Mouse (Mus musculus) C2C12 (cell line): ENCODE results near the gene Acadl. TPM values are rescaled to one million over a fixed set of nuclear protein-coding genes. Genes with fewer than 3 reads are reported as not detected.

Source experiments
- H3K27me3 ChIP-seq: one replicate; pipeline ENCODE4 v1.6.1; 2011; ENCODE audit not compliant: control insufficient read depth, insufficient read depth, insufficient read length
- H3K36me3 ChIP-seq: one replicate; pipeline ENCODE4 v1.6.1; 2011; ENCODE audit not compliant: control insufficient read depth, insufficient read depth
- H3K4me3 ChIP-seq: one replicate; pipeline ENCODE4 v1.5.1; 2011; ENCODE audit warnings: mild to moderate bottlenecking, control low read depth; ENCODE audit not compliant: poor library complexity, insufficient read depth, severe bottlenecking
- H3K79me2 ChIP-seq: one replicate; pipeline ENCODE4 v1.6.1; 2011; ENCODE audit not compliant: control insufficient read depth, insufficient read depth
- H3K79me3 ChIP-seq: one replicate; pipeline ENCODE4 v1.6.1; 2011; ENCODE audit warnings: low read depth, control low read depth
- H3ac ChIP-seq: one replicate; pipeline ENCODE3; 2011; ENCODE audit warnings: low read depth; ENCODE audit not compliant: control insufficient read depth, insufficient read length
- CEBPB ChIP-seq: IDR thresholded peaks from one replicate; pipeline ENCODE4 v1.6.1; 2011; ENCODE audit warnings: low read depth, mild to moderate bottlenecking, control low read depth, moderate library complexity
- CTCF ChIP-seq: IDR thresholded peaks from one replicate; pipeline ENCODE4 v1.5.1; 2011; ENCODE audit not compliant: control insufficient read depth, insufficient read depth, insufficient read length
- FOSL1 ChIP-seq: IDR thresholded peaks from one replicate; pipeline ENCODE4 v1.8.0; 2011; ENCODE audit warnings: mild to moderate bottlenecking, low read length; ENCODE audit not compliant: poor library complexity, insufficient read depth, severe bottlenecking
- MAX ChIP-seq: IDR thresholded peaks from one replicate; pipeline ENCODE4 v1.6.1; 2011; ENCODE audit warnings: mild to moderate bottlenecking, control low read depth
- MYOD1 ChIP-seq: IDR thresholded peaks from one replicate; pipeline ENCODE4 v1.6.1; 2011; ENCODE audit warnings: low read depth; ENCODE audit not compliant: control insufficient read depth, insufficient read length
- MYOG ChIP-seq: IDR thresholded peaks from one replicate; pipeline ENCODE4 v1.6.1; 2011; ENCODE audit not compliant: control insufficient read depth, insufficient read length; ENCODE audit errors: extremely low read depth
- USF1 ChIP-seq: IDR thresholded peaks from one replicate; pipeline ENCODE4 v1.6.1; 2011; ENCODE audit warnings: low read depth, mild to moderate bottlenecking, control low read depth, moderate library complexity
- polyA plus RNA-seq: library from polyadenylated mRNA; unstranded; fragments of >200 nt; fragmentation: generic; extraction: Trizol; gene quantifications from one replicate; pipeline ENCODE4 v1.2.1, GENCODE M21; 2012; ENCODE audit warnings: missing spikeins

The Acadl gene
- polyA plus RNA-seq, 1 experiment, result 96.7 TPM

- Histone ChIP-seq H3K4me3 (no peak overlapping the region), H3ac (no peak overlapping the region), H3K36me3 (no peaks in the 10 kb centered on the region), H3K79me3 (no peaks in the 10 kb centered on the region), H3K79me2 (no peaks in the 10 kb centered on the region), H3K27me3 (no peaks in the 10 kb centered on the region)
- no peak for TF ChIP-seq MYOD1
- TF ChIP-seq MYOG, result no peak
- TF ChIP-seq CTCF, result no peak
- no peak for TF ChIP-seq CEBPB
- TF ChIP-seq FOSL1, result no peak
These were observed 8.5 kb upstream of the Acadl start for GRCm38 (mm10) chr1:66871591-66871990.

DNA sequence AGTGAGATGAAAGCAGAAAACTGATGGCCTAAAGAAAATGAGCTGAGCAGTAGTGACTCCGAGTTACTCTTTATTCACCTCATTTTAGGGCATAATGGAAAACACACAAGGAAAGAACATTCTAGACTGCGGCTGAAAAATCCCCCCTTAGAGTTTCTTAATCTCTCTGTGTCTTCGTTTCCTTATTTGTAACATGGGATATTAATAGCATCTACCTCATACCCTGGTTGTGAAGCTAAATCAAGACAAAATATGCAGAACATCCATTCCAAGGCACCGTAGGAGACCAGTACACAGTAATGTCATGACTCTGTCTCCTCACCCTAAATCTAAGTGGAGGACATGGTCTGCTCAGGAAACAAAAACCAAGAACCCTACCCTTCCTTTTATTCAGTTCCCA, 2.6 kb upstream of the Acadl start:
- Histone ChIP-seq H3K79me3 (peaks cover 16% of the 10 kb centered on the region), H3K4me3 (no peak overlapping the region), H3K36me3 (no peaks in the 10 kb centered on the region), H3ac (no peak overlapping the region), H3K79me2 (peaks cover 22% of the 10 kb centered on the region), H3K27me3 (no peaks in the 10 kb centered on the region)
- TF ChIP-seq CEBPB (no peak), USF1 (no peak)

DNA sequence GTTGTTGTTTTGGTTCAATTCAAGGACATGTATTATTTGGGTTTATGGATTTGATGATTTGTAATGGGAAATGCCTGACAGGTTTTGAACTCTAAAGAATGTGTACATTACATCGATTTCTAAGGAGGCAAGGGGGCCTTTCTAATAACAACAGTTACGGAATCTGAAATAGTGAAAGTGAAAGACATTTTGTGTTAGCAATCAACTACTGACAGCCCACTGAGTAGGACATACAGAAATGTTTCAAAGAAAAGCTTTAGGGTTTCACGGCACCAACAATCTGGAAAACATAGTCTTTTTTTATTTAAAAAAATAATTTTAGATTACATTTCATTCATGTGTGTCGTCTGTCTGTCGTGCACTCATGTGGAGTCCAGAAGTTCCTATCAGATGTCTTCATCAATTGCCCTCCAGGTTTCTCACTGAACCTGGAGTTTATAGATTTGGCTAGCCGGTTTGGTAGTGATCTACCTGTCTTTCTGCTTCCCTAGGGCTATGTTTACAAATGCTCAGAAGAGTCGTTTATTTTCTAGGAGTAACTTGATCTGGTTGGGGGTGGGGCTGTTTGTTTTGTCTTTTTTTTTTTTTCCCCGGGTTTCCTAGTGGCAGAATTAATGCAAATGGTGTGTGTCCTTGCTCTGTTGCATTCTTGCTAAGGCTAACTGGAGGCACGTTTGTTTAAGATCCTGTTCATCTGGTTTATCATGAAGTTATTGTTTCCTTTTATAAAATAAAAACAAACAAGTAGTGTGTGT, 841 bp upstream of the Acadl start:
- Histone ChIP-seq H3K36me3 (peaks cover 3% of the 10 kb centered on the region), H3K79me3 (peaks cover 30% of the 10 kb centered on the region), H3K79me2 (peaks cover 40% of the 10 kb centered on the region), H3ac (no peak overlapping the region), H3K4me3 (no peak overlapping the region), H3K27me3 (no peaks in the 10 kb centered on the region)
- TF ChIP-seq CTCF, result no peak
- TF ChIP-seq MYOD1, result no peak

DNA sequence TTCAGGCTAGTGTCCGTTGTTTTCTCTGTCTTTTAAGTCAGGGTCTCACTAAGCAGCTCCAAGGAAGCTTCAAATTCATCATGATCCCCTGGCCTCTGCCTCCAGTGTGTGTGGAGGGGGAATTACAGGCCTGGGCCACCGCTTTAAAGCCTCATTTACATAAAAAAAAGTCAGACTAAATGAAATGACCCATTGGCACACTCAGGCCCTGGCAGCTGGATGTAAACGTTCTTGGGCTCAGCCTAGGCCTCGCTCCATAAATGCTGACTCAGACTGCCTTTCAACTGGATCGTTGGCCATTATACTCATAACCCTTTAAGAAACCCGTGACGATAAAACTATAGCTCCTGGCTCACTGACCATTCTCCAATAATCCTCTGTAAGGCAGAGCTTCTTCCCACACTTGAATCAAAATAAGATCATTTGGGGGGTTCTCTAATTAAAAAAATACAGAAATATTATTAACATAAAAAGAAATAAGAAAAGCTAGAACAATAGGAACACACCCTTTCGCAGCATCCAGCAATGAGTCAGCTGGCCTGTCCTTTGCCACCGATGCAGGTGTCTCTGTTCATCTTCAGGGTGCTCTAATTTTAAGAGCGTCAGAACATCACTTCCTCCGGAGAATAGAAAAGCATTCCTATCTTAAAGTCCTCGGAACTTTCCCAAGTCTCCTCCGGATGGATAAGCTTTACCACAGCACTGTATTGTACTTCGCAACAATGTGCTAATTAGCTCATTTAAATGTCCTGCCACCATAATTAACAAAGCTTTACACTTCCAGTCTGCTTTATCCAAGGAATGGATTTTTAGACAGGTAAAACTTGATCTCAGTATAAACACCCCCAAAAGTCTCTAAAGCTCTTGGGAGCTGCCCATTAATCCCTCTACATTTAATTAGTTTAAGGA, 1.1 kb downstream of the Acadl start:
- H3ac ChIP-seq, result peak overlapping the region; percentile 54
- no peaks in the 10 kb centered on the region for H3K27me3 ChIP-seq
- peaks cover 34% of the 10 kb centered on the region for H3K79me3 ChIP-seq
- H3K4me3 ChIP-seq, result peak overlapping the region; percentile 53
- peaks cover 11% of the 10 kb centered on the region for H3K36me3 ChIP-seq
- no peak for TF ChIP-seq USF1
- no peak for TF ChIP-seq MYOD1
- no peak for TF ChIP-seq MYOG
- TF ChIP-seq FOSL1, result no peak
- TF ChIP-seq CTCF, result no peak
- no peak for TF ChIP-seq CEBPB
- no peak for TF ChIP-seq MAX
- H3K79me2 ChIP-seq, result peaks cover 43% of the 10 kb centered on the region

DNA sequence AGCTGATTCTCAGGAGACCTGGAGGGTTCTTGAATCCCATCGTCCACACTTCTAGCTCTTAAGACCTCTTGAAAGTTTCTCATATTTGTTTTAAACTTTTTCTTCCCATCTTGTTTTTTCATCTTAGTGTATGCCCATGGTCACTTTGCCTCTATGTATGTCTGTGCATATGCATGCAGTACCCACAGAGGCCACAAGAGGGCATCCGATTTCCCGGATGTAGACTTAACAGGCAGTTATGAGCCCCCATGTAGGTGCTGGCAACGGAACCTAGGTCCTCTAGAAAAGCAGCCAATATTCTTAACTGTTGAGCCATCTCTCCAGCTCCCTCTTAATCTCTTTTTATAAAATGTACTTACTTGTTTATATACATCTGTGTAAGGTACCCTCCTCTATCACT, 15.6 kb downstream of the Acadl start:
- H3K79me2 ChIP-seq, result no peaks in the 10 kb centered on the region
- peaks cover 35% of the 10 kb centered on the region for H3K36me3 ChIP-seq
- no peak overlapping the region for H3ac ChIP-seq
- H3K4me3 ChIP-seq, result no peak overlapping the region
- no peaks in the 10 kb centered on the region for H3K27me3 ChIP-seq
- TF ChIP-seq CTCF, result no peak
- no peak for TF ChIP-seq MYOG
- peaks cover 2% of the 10 kb centered on the region for H3K79me3 ChIP-seq

DNA sequence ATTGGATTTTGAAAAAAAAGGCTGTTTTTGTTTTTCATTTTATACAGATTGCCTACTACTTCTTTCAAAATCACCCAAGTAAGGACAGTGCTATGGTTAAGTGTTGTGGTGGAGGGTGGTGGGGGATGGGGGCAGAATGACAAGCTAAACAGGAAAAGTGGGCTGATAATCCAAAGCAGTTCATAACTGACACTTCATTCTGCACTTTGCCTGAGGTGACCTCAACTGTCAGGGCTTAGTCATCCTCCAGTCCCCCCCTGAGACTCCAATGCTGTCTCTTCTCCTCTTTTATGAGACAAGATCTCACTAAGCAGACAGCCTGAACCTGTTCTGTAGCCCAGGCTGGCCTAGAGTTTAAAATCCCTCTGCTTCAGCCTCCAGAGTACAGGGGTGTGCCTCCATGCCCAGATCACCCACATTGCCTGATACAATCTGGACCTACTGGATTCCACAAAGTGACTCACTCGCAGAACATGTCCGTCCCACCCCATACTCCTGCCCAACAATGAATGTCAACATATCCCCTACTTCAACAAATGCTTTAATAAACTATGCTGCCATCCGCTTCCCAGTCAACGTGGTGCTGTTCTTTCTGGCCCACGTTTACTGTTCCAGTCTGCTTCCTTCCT, 17.3 kb downstream of the Acadl start:
- peaks cover 44% of the 10 kb centered on the region for H3K36me3 ChIP-seq
- no peak for TF ChIP-seq CTCF
- no peak for TF ChIP-seq MYOD1
- no peak for TF ChIP-seq CEBPB
- TF ChIP-seq MYOG, result no peak
- TF ChIP-seq USF1, result no peak
- no peak for TF ChIP-seq FOSL1
- TF ChIP-seq MAX, result no peak
- H3K79me2 ChIP-seq, result no peaks in the 10 kb centered on the region

More for the DNA sequence above, 17.3 kb downstream of the Acadl start:
- Histone ChIP-seq H3K4me3 (no peak overlapping the region), H3K27me3 (no peaks in the 10 kb centered on the region), H3ac (no peak overlapping the region), H3K79me3 (peaks cover 1% of the 10 kb centered on the region)
